Mouse (Mus musculus) stomach, postnatal 0 days (tissue): ENCODE data around the gene Sdr39u1. TPM values are rescaled to one million over a fixed set of nuclear protein-coding genes. Genes with fewer than 3 reads are reported as not detected.

Experiments used
- ATAC-seq: fragments of 200-750 bp; cut with Nextera tagmentation; 2 replicates; pipeline ENCODE4 v1.8.0; 2017; ENCODE audit not compliant: low FRiP score, low TSS enrichment
- DNase-seq: peaks from one replicate; pipeline ENCODE4 v3.0.0-alpha.2; 2016; ENCODE audit warnings: low spot score
- H3K27ac ChIP-seq: fragments of 300-500 bp; sonication (generic); replicated peaks from 2 replicates; pipeline ENCODE4 v1.5.1; 2014; ENCODE audit warnings: mild to moderate bottlenecking, control low read depth
- H3K27me3 ChIP-seq: fragments of 300-500 bp; sonication (generic); 2 replicates; pipeline ENCODE4 v1.6.1; 2014; ENCODE audit warnings: low read length; ENCODE audit not compliant: control insufficient read depth, insufficient read depth
- H3K36me3 ChIP-seq: fragments of 300-500 bp; sonication (generic); 2 replicates; pipeline ENCODE4 v1.6.1; 2014; ENCODE audit warnings: low read length, mixed read lengths; ENCODE audit not compliant: control insufficient read depth, insufficient read depth
- H3K4me1 ChIP-seq: fragments of 300-500 bp; sonication (generic); replicated peaks from 2 replicates; pipeline ENCODE4 v1.6.1; 2014; ENCODE audit warnings: antibody characterized with exemption; ENCODE audit not compliant: control insufficient read depth, insufficient read depth
- H3K4me2 ChIP-seq: fragments of 300-500 bp; sonication (generic); replicated peaks from 2 replicates; pipeline ENCODE4 v1.6.1; 2014; ENCODE audit warnings: low read depth, mild to moderate bottlenecking, control low read depth, moderate library complexity
- H3K4me3 ChIP-seq: fragments of 300-500 bp; sonication (generic); 2 replicates; pipeline ENCODE4 v1.5.1; 2014; ENCODE audit warnings: low read depth, low read length, control low read depth
- H3K9ac ChIP-seq: fragments of 300-500 bp; sonication (generic); 2 replicates; pipeline ENCODE4 v1.6.1; 2014; ENCODE audit warnings: mild to moderate bottlenecking, low read length, control low read depth, mixed read lengths
- H3K9me3 ChIP-seq: fragments of 300-500 bp; sonication (generic); 2 replicates; pipeline ENCODE4 v1.6.1; 2016; ENCODE audit warnings: low read length; ENCODE audit not compliant: control insufficient read depth
- CTCF ChIP-seq: IDR thresholded peaks from 2 replicates; pipeline ENCODE4 v1.5.1; 2016; ENCODE audit warnings: antibody characterized with exemption, low read depth, mild to moderate bottlenecking, moderate library complexity
- EP300 ChIP-seq: optimal IDR thresholded peaks from 2 replicates; pipeline ENCODE3; 2016; ENCODE audit warnings: antibody characterized with exemption
- WGBS: fragments of 180-500 bp; shearing (Covaris S2); extraction: QIAGEN DNeasy Blood & Tissue Kit; methylation state at CpG from one replicate; pipeline ENCODE4 v1.1.7; 2014; 5-methylcytosine and 5-hydroxymethylcytosine counted together
- polyA plus RNA-seq: library from polyadenylated mRNA; unstranded; fragments of >200 nt; fragmentation: Nextera tagmentation; extraction: Ambion mirVana; gene quantifications from 2 replicates; pipeline ENCODE4 v1.2.1, GENCODE M21; 2015

Sdr39u1 gene
- polyA plus RNA-seq, 1 experiment from 2014 or later, result 52.0 TPM

DNA sequence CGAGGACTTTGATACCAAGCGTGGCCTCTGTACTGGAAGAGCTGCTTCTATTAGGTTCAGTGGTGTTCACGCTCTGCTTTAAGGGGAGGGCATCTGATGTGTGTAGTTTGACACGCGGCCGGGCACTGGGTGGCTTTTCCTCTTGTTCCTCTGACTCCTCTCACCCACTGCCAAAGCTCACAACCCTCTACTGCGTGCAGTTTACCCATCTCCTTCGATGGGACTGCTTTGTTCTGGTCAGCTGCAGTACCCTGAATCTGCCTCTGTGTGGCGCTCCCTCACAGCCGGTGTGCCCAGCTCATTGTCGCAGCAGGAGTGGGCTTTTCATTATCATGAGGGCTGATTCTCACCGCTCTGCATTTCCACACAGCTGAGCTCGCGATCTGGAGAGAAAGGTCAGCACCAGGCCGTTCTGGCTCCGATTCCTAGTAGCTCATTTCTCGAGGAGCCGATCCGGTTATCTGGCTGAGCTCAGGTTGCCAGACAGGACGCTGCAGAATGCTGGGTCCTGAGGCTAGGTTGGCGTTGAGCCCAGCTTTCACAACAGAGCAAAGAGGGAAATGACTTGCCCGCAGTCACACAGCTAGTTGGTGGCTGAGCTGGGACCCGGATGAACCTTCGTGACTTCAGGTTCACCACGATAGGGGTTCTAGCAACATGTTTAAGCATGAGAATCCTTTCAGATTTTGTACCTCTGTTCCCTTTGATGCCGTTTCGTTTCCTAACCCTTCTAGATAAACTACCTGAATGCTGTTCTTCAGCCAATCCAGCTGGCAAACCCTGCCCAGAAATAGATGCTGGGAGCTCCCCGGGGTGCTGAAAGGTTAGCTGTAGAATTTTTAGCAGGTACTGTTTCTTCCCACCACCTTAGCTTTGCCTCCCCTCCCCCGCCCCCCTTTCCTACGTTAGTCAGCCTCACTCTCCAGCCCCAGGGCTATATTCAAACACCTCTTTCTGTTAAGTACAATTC, 26.1 kb downstream of the Sdr39u1 start:
- Histone ChIP-seq H3K27me3 (no peaks in the 10 kb centered on the region), H3K9ac (no peak overlapping the region), H3K9me3 (no peaks in the 10 kb centered on the region), H3K27ac (no peak overlapping the region), H3K4me3 (peak overlapping the region; percentile 13; the same call in 1 of the 2 replicates), H3K4me2 (peak overlapping the region; percentile 38; the same call in 1 of the 2 replicates), H3K4me1 (no peaks in the 10 kb centered on the region), H3K36me3 (peaks cover 11% of the 10 kb centered on the region; the same call in 1 of the 2 replicates)
- no peak for TF ChIP-seq EP300
- TF ChIP-seq CTCF, result peak; percentile 97
- 12% methylated on average over 30 of the region's 30 CpGs for WGBS
- peak; percentile 62 for ATAC-seq
- DNase-seq, result peak; percentile 83

DNA sequence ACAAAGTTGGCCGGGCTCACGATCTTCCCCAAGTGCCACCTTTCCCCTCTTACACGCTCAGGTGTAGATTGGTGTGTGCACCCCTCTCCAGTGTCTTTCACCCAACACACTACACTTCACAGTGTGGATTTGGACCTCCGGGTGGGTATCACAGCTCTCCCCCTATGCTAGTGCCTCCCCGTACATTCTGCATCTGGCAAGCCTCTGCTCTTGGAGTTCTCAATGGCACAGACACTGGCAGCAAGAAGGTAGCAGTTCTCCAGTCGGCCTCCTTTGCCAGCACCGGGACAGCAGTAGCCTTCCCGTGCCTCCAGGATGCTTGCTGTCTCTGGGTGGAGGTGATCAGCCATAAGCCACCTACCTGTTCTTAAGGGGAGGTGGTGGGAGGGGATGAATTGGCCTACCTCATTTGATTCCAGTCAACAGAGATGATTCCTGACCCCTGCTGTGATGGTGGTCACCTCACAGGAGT, 26.8 kb downstream of the Sdr39u1 start:
- H3K4me1 ChIP-seq, result no peaks in the 10 kb centered on the region
- H3K4me3 ChIP-seq, result no peak overlapping the region
- WGBS, result 80% methylated on average over 8 of the region's 8 CpGs
- H3K9me3 ChIP-seq, result no peaks in the 10 kb centered on the region
- peaks cover 13% of the 10 kb centered on the region; the same call in 1 of the 2 replicates for H3K36me3 ChIP-seq
- no peak overlapping the region for H3K9ac ChIP-seq
- H3K27me3 ChIP-seq, result no peaks in the 10 kb centered on the region
- ATAC-seq (no peak), DNase-seq (no peak)
- TF ChIP-seq CTCF, result no peak
- TF ChIP-seq EP300, result no peak
- no peak overlapping the region for H3K27ac ChIP-seq
- no peak overlapping the region for H3K4me2 ChIP-seq

DNA sequence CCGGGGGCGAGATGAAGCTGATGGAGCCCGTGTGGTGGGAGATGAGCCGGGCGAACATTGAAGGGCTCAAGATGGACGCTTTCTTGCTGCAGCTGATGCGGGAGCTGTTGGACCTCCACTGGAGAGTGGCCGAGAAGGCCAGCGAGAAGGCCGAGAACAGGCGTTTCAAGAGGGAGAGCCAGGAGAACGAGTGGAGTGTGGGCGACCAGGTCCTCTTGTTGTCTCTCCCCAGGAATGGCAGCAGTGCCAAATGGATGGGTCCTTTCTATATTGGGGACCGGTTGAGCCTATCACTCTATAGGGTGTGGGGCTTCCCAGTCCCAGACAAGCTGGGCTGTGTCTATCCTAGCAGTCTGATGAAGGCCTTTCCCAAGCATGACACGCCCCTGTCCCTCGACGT, 27.5 kb downstream of the Sdr39u1 start:
- no peaks in the 10 kb centered on the region for H3K4me1 ChIP-seq
- ATAC-seq, result peak; percentile 17; the same call in 1 of the 2 replicates
- H3K27me3 ChIP-seq, result no peaks in the 10 kb centered on the region
- H3K4me2 ChIP-seq, result no peak overlapping the region
- H3K9ac ChIP-seq, result no peak overlapping the region
- no peak overlapping the region for H3K4me3 ChIP-seq
- 76% methylated on average over 17 of the region's 17 CpGs for WGBS
- no peaks in the 10 kb centered on the region for H3K9me3 ChIP-seq
- DNase-seq, result no peak
- TF ChIP-seq CTCF, result no peak
- TF ChIP-seq EP300, result no peak
- H3K27ac ChIP-seq, result no peak overlapping the region
- peaks cover 13% of the 10 kb centered on the region; the same call in 1 of the 2 replicates for H3K36me3 ChIP-seq

DNA sequence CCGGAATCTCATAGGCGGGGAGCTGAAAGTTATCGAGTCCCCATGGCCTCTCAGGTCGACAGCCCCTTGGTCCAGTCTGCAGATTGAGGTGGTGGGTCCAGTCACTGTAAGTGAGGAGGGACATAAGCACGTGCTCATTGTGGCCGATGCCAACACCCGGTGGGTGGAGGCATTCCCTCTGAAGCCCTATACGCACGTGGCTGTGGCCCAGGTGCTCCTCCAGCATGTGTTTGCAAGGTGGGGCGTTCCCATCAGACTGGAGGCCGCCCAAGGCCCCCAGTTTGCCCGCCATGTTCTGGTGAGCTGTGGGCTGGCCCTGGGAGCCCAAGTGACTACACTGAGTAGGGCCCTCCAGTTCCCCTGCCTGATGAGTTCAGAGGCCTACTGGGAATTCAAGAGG, 28.1 kb downstream of the Sdr39u1 start:
- ATAC-seq (peak; percentile 12; the same call in 1 of the 2 replicates), DNase-seq (no peak)
- H3K9ac ChIP-seq, result no peak overlapping the region
- no peak for TF ChIP-seq EP300
- TF ChIP-seq CTCF, result no peak
- no peaks in the 10 kb centered on the region for H3K4me1 ChIP-seq
- H3K9me3 ChIP-seq, result no peaks in the 10 kb centered on the region
- H3K27ac ChIP-seq, result no peak overlapping the region
- H3K4me3 ChIP-seq, result no peak overlapping the region
- 87% methylated on average over 11 of the region's 12 CpGs for WGBS
- H3K4me2 ChIP-seq, result no peak overlapping the region
- peaks cover 13% of the 10 kb centered on the region; the same call in 1 of the 2 replicates for H3K36me3 ChIP-seq
- H3K27me3 ChIP-seq, result no peaks in the 10 kb centered on the region

DNA sequence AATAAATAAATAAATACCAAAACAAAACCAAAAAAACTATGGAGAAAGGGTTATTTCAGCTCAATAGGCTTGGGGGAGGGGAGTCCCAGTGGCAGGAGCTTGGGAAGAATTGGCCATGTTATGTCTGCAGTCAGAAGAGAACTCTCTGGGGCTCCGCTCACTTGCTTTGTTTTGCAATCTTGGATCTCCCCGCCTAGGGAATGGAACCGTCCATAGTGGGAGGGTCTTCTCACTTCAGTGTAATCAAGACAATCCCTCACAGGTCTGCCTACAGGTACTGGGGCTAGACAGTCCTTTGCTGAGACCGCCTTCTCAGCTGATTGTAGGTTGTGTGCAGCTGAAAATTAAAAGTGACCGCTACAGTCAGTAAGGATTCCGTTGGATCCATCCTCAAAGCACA, 30.6 kb downstream of the Sdr39u1 start:
- DNase-seq (no peak), ATAC-seq (no peak)
- Histone ChIP-seq H3K36me3 (peaks cover 16% of the 10 kb centered on the region; the same call in 1 of the 2 replicates), H3K9me3 (no peaks in the 10 kb centered on the region), H3K4me2 (no peak overlapping the region), H3K9ac (no peak overlapping the region), H3K4me3 (no peak overlapping the region), H3K27ac (no peak overlapping the region), H3K4me1 (no peaks in the 10 kb centered on the region), H3K27me3 (no peaks in the 10 kb centered on the region)
- 91% methylated on average over 6 of the region's 6 CpGs for WGBS
- no peak for TF ChIP-seq CTCF
- no peak for TF ChIP-seq EP300
